Mouse (Mus musculus) limb, embryonic 11.5 days (tissue): ENCODE data around the gene Tnfrsf13b. TPM values are rescaled to one million over a fixed set of nuclear protein-coding genes. Genes with fewer than 3 reads are reported as not detected.
A peak's percentile ranks its signal among the peaks of the same experiment; 100 is the strongest.
"Not testable (repeated sequence)": the region's sequence is repeated elsewhere in the genome, so short reads cannot be mapped to it uniquely, and the experiment has no call there.

Experiments used
- ATAC-seq: fragments of 200-750 bp; cut with Nextera tagmentation; 2 replicates; pipeline ENCODE4 v1.8.0; 2017; ENCODE audit warnings: low read depth; ENCODE audit not compliant: insufficient number of reproducible peaks, low FRiP score, low TSS enrichment
- DNase-seq: peaks from one replicate; pipeline ENCODE4 v3.0.0-alpha.2; 2015; ENCODE audit warnings: low spot score
- H3K27ac ChIP-seq: fragments of 300-500 bp; sonication (generic); replicated peaks from 2 replicates; pipeline ENCODE4 v1.5.1; 2014; ENCODE audit warnings: low read depth, mild to moderate bottlenecking, low read length
- H3K27me3 ChIP-seq: fragments of 300-500 bp; sonication (generic); 2 replicates; pipeline ENCODE4 v1.6.1; 2014; ENCODE audit warnings: mild to moderate bottlenecking, low read length, mixed read lengths; ENCODE audit not compliant: control insufficient read depth, insufficient read depth
- H3K36me3 ChIP-seq: fragments of 300-500 bp; sonication (generic); 2 replicates; pipeline ENCODE4 v1.6.1; 2014; ENCODE audit warnings: mild to moderate bottlenecking, low read length, moderate library complexity, mixed read lengths; ENCODE audit not compliant: control insufficient read depth, insufficient read depth
- H3K4me1 ChIP-seq: fragments of 300-500 bp; sonication (generic); 2 replicates; pipeline ENCODE4 v1.6.1; 2014; ENCODE audit warnings: low read length, mixed read lengths; ENCODE audit not compliant: control insufficient read depth, insufficient read depth
- H3K4me2 ChIP-seq: fragments of 300-500 bp; sonication (generic); 2 replicates; pipeline ENCODE4 v1.6.1; 2014; ENCODE audit warnings: low read depth, mild to moderate bottlenecking, moderate library complexity; ENCODE audit not compliant: severe bottlenecking
- H3K4me3 ChIP-seq: fragments of 300-500 bp; sonication (generic); 2 replicates; pipeline ENCODE4 v1.5.1; 2014; ENCODE audit warnings: low read depth, low read length
- H3K9ac ChIP-seq: fragments of 300-500 bp; sonication (generic); 2 replicates; pipeline ENCODE4 v1.6.1; 2014; ENCODE audit warnings: mild to moderate bottlenecking, low read length
- H3K9me3 ChIP-seq: fragments of 300-500 bp; sonication (generic); 2 replicates; pipeline ENCODE4 v1.6.1; 2016; ENCODE audit warnings: low read length; ENCODE audit not compliant: control insufficient read depth
- WGBS: fragments of 180-500 bp; shearing (Covaris S2); extraction: QIAGEN DNeasy Blood & Tissue Kit; methylation state at CpG from one replicate; pipeline ENCODE4 v1.1.7; 2014; 5-methylcytosine and 5-hydroxymethylcytosine counted together
- polyA plus RNA-seq: library from polyadenylated mRNA; unstranded; fragments of >200 nt; fragmentation: Nextera tagmentation; extraction: Ambion mirVana; gene quantifications from 2 replicates; pipeline ENCODE4 v1.2.1, GENCODE M21; 2014

Gene Tnfrsf13b
- polyA plus RNA-seq, 1 experiment from 2014 or later, result 0.99 TPM

DNA sequence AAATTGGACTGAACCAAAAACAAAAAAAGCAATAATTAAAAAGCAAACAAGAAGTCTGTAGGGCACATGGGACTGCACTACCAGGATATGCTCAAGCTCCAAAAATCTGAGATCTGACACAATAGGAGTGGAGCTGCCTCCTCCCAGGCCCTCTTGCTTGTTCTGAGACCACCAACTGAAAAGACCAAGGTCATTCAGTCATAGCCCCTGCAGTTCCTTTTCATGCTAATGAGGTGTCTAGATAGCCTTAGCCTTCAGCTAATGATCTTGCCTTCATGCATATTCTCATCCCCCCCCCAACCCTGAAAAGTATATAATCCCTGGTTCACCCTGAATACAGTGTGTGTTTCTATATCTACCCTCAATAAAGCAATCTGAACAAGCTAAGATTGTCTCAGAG, 55.1 kb downstream of the Tnfrsf13b start:
- no peak for DNase-seq
- ATAC-seq, result no peak
- H3K27ac ChIP-seq, result no peak overlapping the region
- no peak overlapping the region for H3K4me3 ChIP-seq
- H3K27me3 ChIP-seq, result no peaks in the 10 kb centered on the region
- H3K4me1 ChIP-seq, result no peaks in the 10 kb centered on the region
- H3K9me3 ChIP-seq, result no peaks in the 10 kb centered on the region
- H3K4me2 ChIP-seq, result no peak overlapping the region
- no peak overlapping the region for H3K9ac ChIP-seq
- H3K36me3 ChIP-seq, result no peaks in the 10 kb centered on the region

DNA sequence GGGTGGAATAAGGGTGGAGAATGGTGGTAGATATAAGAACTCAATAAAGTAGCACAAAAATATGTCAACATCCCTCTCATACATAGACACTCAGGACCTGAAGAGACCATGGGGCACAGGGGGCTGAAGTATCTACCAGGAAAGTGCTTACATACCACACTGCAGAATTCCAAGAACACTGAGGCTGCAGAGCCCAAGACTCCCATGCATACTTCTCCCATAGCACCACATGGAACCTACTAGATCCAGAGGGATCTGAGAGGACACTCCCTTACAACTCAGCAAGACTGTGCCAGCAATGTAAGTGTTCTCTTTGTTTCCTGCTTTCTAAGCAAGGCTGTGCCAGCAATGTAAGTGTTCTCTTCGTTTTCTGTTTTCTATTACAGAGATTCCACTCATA, 57.3 kb downstream of the Tnfrsf13b start:
- H3K9me3 ChIP-seq, result no peaks in the 10 kb centered on the region
- ATAC-seq, result no peak
- H3K27me3 ChIP-seq, result no peaks in the 10 kb centered on the region
- no peaks in the 10 kb centered on the region for H3K36me3 ChIP-seq
- no peak overlapping the region for H3K4me2 ChIP-seq
- no peak overlapping the region for H3K27ac ChIP-seq
- WGBS, result 88% methylated on average over 1 of the region's 1 CpGs
- no peaks in the 10 kb centered on the region for H3K4me1 ChIP-seq
- H3K4me3 ChIP-seq, result no peak overlapping the region
- no peak for DNase-seq
- no peak overlapping the region for H3K9ac ChIP-seq

- Histone ChIP-seq H3K27ac (no peak overlapping the region), H3K9ac (no peak overlapping the region), H3K4me3 (no peak overlapping the region), H3K4me2 (no peak overlapping the region), H3K9me3 (no peaks in the 10 kb centered on the region), H3K36me3 (no peaks in the 10 kb centered on the region), H3K27me3 (no peaks in the 10 kb centered on the region), H3K4me1 (no peaks in the 10 kb centered on the region)
- 78% methylated on average over 2 of the region's 2 CpGs for WGBS
- DNase-seq, result no peak
- ATAC-seq, result no peak
Observed at GRCm38 (mm10) chr11:61190776-61191175, 64.2 kb downstream of the Tnfrsf13b start.

DNA sequence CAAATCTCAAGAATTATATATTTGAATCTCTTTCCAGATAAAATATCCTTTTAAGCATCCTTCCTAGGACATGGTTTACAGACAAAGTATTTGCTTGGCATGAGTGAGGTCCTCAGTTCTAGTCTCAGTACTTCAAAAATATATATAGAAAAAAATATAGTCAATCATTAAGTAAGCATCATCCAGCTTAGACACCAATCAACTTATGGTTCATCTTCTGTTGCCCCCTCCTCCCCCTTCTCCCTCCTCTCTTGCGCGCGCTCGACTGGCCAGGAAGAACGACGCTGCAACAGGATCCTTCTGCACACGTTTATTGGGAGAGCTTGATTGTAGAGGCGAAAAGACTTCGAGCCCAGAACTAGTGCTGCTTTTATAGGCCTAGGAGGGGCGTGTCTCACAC, 65.6 kb downstream of the Tnfrsf13b start:
- not testable (repeated sequence) for H3K4me3 ChIP-seq, ATAC-seq, H3K4me1 ChIP-seq, H3K4me2 ChIP-seq, H3K27me3 ChIP-seq, H3K27ac ChIP-seq, DNase-seq, H3K9me3 ChIP-seq, H3K9ac ChIP-seq, H3K36me3 ChIP-seq
- WGBS, result 90% methylated on average over 7 of the region's 10 CpGs

- Histone ChIP-seq H3K4me1 (no peaks in the 10 kb centered on the region), H3K9me3 (no peaks in the 10 kb centered on the region), H3K27ac (no peak overlapping the region), H3K36me3 (no peaks in the 10 kb centered on the region), H3K9ac (no peak overlapping the region), H3K27me3 (no peaks in the 10 kb centered on the region), H3K4me3 (no peak overlapping the region), H3K4me2 (no peak overlapping the region)
- ATAC-seq (no peak), DNase-seq (no peak)
- WGBS, result 92% methylated on average over 2 of the region's 2 CpGs
Observed at GRCm38 (mm10) chr11:61192779-61193178, 66.2 kb downstream of the Tnfrsf13b start.

DNA sequence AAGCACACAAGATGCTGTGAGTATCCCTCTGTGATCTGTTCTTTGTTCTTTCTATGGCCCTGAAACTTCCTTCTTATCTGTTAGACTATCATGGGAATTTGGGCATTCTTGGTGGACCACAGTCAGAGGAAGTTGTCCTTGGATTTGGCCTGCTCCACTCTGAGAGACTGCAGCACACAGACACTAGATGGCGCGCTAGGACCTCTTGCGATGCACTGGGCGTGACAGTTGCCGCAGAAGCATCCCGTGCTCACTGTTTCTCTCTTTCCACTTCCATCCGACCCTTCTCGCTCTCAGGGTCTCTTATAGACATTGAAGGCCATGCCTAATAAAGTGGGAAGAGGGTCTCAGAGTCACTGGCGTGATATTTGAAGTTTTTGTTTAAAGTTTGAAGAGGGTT, 66.8 kb downstream of the Tnfrsf13b start:
- ATAC-seq (no peak), DNase-seq (peak; percentile 89)
- Histone ChIP-seq H3K9ac (no peak overlapping the region), H3K27me3 (no peaks in the 10 kb centered on the region), H3K4me1 (no peaks in the 10 kb centered on the region), H3K9me3 (no peaks in the 10 kb centered on the region), H3K27ac (no peak overlapping the region), H3K4me2 (no peak overlapping the region), H3K4me3 (no peak overlapping the region), H3K36me3 (no peaks in the 10 kb centered on the region)
- WGBS, result 13% methylated on average over 9 of the region's 9 CpGs

GRCm38 (mm10) chr11:61196616-61197353, 70.2 kb downstream of the Tnfrsf13b start:
- H3K27ac ChIP-seq, result no peak overlapping the region
- no peaks in the 10 kb centered on the region for H3K36me3 ChIP-seq
- no peak overlapping the region for H3K9ac ChIP-seq
- H3K9me3 ChIP-seq, result no peaks in the 10 kb centered on the region
- WGBS, result 84% methylated on average over 14 of the region's 14 CpGs
- H3K4me2 ChIP-seq, result no peak overlapping the region
- DNase-seq (no peak), ATAC-seq (no peak)
- H3K4me3 ChIP-seq, result no peak overlapping the region
- H3K27me3 ChIP-seq, result no peaks in the 10 kb centered on the region
- no peaks in the 10 kb centered on the region for H3K4me1 ChIP-seq

DNA sequence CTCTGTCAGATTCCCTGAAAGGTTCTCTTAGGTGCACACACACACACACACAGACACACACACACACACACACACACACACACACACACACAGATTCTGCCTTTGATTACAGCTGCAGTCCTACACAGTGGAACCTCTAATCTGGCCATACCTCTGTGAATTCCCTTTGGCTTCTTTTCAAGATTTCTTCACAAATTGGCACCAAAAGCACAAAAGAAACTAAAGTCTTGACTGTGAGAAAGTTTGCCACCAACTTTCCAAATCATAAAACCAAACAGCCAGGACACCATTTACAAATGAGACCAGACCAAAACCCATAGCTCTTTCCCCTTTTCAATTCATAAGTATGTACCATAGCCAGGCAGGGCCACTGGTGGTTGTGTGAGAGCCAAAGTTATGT, 71.4 kb downstream of the Tnfrsf13b start:
- ATAC-seq, result no peak

More for the DNA sequence above, 71.4 kb downstream of the Tnfrsf13b start:
- Histone ChIP-seq H3K9me3 (no peaks in the 10 kb centered on the region), H3K9ac (no peak overlapping the region), H3K4me2 (no peak overlapping the region), H3K27me3 (no peaks in the 10 kb centered on the region), H3K27ac (no peak overlapping the region), H3K4me1 (no peaks in the 10 kb centered on the region), H3K4me3 (no peak overlapping the region), H3K36me3 (no peaks in the 10 kb centered on the region)
- no peak for DNase-seq
